Mouse (Mus musculus): ENCODE measurements around the gene Dcxr. TPM values are rescaled to one million over a fixed set of nuclear protein-coding genes. Genes with fewer than 3 reads are reported as not detected.
"Not testable (repeated sequence)": the region's sequence is repeated elsewhere in the genome, so short reads cannot be mapped to it uniquely, and the experiment has no call there.

Dcxr gene
- 11.2 and 13.7 TPM in 2 replicates for polyA plus RNA-seq (2014; fragmentation: Nextera tagmentation; extraction: Ambion mirVana)

DNA sequence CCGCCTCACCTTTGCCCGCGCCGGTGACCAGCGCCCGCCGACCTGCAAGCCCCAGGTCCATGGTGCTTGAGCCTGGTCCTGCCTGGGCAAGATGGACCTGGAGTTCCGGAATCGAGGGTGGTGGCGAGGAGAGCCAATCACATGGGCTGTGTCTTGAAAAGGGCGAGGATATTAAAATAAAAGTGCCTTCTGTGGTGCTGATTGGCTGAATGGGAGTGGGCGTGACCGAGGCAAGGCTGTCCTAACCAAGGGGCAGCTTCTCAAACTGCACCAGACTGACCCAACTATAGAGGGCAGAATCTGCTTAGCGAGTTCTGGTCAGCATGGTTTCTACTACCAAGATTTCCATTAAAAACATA is at the start of gene Dcxr:
Gene Dcxr, minus strand, starts transcription at position 113 of the 359 bp plus-strand sequence.
- Histone ChIP-seq H3K27me3 (replicated peaks; ENCODE audit: control insufficient read depth, insufficient read depth, low read length) (no peaks in the 10 kb centered on the region), H3K9me3 (replicated peaks; ENCODE audit: control insufficient read depth, low read length) (no peaks in the 10 kb centered on the region), H3K36me3 (ENCODE audit: control insufficient read depth, insufficient read depth, low read length) (0 out of 2 replicates have a peak, but pooled peaks cover 4% of the 10 kb centered on the region), H3K4me3 (ENCODE audit: low read depth, low read length) (peak within 1 kb of the TSS; percentile 46), H3K4me2 (ENCODE audit: low read length) (peak within 1 kb of the TSS; percentile 86), H3K27ac (ENCODE audit: low read depth, low read length) (no peak within 1 kb of the TSS), H3K9ac (ENCODE audit: low read length) (peak within 1 kb of the TSS; percentile 60), H3K4me1 (ENCODE audit: control insufficient read depth, insufficient read depth, low read length) (peaks cover 4% of the 10 kb centered on the region; the same call in 1 of the 2 replicates)
- ATAC-seq: peak; percentile 81
- WGBS: under 1% methylated on average over 14 of the region's 14 CpGs
- DNase-seq (ENCODE audit: low spot score): peak; percentile 83

DNA sequence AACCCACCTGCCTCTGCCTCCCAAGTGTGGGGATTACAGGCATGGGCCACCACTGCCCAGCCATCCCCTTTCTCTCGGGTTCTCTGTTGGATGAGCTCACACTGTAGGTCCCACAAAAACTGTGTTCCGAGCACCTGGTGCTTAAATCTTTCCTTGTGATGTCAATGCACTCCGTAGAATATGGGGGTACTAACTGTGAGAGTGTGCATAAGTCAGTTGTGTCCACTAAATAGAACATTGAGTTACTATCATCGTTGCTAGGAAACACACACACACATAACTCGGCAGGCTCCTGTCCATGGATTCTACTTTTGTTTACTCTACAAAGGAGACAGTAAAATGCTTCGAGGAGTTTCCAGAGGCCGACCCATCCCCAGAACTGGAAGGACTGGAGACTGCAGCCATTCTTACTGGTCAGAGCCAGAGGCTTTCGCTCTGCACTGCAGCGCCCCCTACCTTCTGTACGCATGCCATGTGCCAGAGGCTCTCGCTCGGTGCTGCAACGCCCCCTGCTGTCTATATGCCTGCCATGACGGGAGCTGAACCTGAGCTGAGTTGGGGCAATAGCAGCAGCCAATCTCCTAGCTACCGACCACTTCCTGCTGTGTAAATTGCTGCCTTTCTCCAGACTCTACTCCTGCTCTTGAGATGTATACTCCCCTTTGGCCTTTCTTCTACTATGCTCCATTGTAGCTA is 48.8 kb upstream of the Dcxr start:
- WGBS: 28% methylated on average over 15 of the region's 15 CpGs

DNA sequence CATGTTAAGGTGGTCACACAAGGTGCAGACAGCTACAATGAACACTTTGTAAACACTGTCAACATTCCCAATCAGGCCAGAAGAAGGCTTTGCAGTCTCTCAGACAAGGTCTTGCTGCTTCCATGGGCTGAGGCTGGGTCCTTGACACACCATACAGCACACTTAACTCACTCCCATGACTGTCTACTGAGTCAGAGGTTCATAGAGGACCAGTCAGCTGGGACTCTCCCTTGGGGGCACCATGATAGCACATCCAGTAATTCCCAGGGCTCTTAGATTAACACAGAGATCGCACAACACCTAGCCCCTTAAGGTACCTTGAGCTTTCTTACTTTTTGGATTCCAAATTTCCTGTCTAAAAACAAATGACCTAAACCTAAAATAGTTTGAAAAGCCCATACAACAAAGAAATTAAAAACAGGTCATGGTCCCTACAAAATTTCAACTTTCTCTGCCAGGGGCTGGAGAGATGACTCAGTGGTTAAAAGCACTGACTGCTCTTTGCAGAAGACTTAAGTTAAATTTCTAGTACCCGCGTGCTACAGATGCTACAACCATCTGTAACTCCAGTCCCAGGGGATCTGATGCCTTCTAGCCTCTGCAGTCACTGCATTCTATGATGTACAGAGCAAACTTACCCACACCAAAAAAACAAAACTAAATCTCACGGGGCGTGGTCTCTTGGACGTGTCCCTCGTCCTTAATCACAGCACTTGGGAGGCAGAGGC is 46.5 kb upstream of the Dcxr start:
- 87% methylated on average over 7 of the region's 7 CpGs for WGBS
- Histone ChIP-seq H3K9ac (ENCODE audit: low read length) (no peak overlapping the region), H3K27me3 (replicated peaks; ENCODE audit: control insufficient read depth, insufficient read depth, low read length) (no peaks in the 10 kb centered on the region), H3K27ac (ENCODE audit: low read depth, low read length) (no peak overlapping the region), H3K4me2 (ENCODE audit: low read length) (no peak overlapping the region), H3K4me3 (ENCODE audit: low read depth, low read length) (no peak overlapping the region), H3K36me3 (ENCODE audit: control insufficient read depth, insufficient read depth, low read length) (no peaks in the 10 kb centered on the region), H3K9me3 (replicated peaks; ENCODE audit: control insufficient read depth, low read length) (no peaks in the 10 kb centered on the region), H3K4me1 (ENCODE audit: control insufficient read depth, insufficient read depth, low read length) (no peaks in the 10 kb centered on the region)
- ATAC-seq (no peak), DNase-seq (ENCODE audit: low spot score) (no peak)

More for the DNA sequence above, 48.8 kb upstream of the Dcxr start:
- H3K9me3 ChIP-seq (replicated peaks; ENCODE audit: control insufficient read depth, low read length): no peaks in the 10 kb centered on the region
- DNase-seq (ENCODE audit: low spot score): peak; percentile 92
- H3K4me1 ChIP-seq (ENCODE audit: control insufficient read depth, insufficient read depth, low read length): no peaks in the 10 kb centered on the region
- no peak overlapping the region for H3K4me2 ChIP-seq (ENCODE audit: low read length)
- H3K4me3 ChIP-seq (ENCODE audit: low read depth, low read length): no peak overlapping the region
- peaks cover 9% of the 10 kb centered on the region for H3K36me3 ChIP-seq (ENCODE audit: control insufficient read depth, insufficient read depth, low read length)
- no peak overlapping the region for H3K9ac ChIP-seq (ENCODE audit: low read length)
- peak; percentile 90 for ATAC-seq
- H3K27me3 ChIP-seq (replicated peaks; ENCODE audit: control insufficient read depth, insufficient read depth, low read length): no peaks in the 10 kb centered on the region
- no peak overlapping the region for H3K27ac ChIP-seq (ENCODE audit: low read depth, low read length)

DNA sequence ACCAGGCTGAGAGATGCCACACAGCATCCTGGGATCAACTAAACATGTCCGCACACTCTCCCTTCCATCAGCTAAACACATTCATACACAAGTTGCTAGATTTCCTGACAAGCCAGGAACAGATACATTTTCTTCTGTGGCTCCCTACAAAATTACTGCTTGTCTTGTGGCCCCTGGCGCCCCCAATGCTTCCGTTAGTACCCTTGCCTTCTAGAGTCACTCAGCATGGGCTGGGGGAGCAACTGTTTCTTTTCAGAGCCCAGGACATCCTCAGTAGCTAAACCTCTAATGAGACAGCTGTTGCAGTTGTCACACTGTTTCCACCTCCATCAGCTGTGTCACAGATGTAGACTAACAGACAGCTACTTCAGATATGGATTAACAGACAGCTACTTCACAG is 45.7 kb upstream of the Dcxr start:
- Histone ChIP-seq H3K9ac (ENCODE audit: low read length) (no peak overlapping the region), H3K4me1 (ENCODE audit: control insufficient read depth, insufficient read depth, low read length) (no peaks in the 10 kb centered on the region), H3K36me3 (ENCODE audit: control insufficient read depth, insufficient read depth, low read length) (no peaks in the 10 kb centered on the region), H3K27ac (ENCODE audit: low read depth, low read length) (no peak overlapping the region), H3K27me3 (replicated peaks; ENCODE audit: control insufficient read depth, insufficient read depth, low read length) (no peaks in the 10 kb centered on the region), H3K4me3 (ENCODE audit: low read depth, low read length) (no peak overlapping the region), H3K4me2 (ENCODE audit: low read length) (no peak overlapping the region), H3K9me3 (replicated peaks; ENCODE audit: control insufficient read depth, low read length) (no peaks in the 10 kb centered on the region)
- DNase-seq (ENCODE audit: low spot score) (no peak), ATAC-seq (no peak)
- 81% methylated on average over 3 of the region's 3 CpGs for WGBS

DNA sequence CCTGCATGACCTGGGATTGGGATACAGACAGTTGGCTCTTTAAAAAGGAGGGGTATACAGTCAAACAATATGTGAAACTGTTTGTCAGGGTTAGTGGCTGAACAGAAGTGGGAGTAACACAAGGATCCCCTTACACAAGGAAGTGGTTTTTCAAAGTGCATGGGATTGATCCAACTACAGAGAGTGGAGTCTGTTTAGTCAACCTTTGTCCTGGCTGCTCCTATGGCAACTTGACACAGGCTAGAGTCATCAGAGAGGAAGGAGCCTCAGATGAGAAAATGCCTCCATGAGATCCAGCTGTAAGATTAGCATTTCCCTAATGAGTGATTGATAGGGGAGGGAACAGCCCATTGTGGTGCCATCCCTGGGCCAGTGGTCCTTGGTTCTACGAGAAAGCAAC is 41.1 kb upstream of the Dcxr start:
- Histone ChIP-seq H3K4me3 (ENCODE audit: low read depth, low read length) (no peak overlapping the region), H3K9me3 (replicated peaks; ENCODE audit: control insufficient read depth, low read length) (no peaks in the 10 kb centered on the region), H3K36me3 (ENCODE audit: control insufficient read depth, insufficient read depth, low read length) (no peaks in the 10 kb centered on the region), H3K27ac (ENCODE audit: low read depth, low read length) (no peak overlapping the region), H3K4me1 (ENCODE audit: control insufficient read depth, insufficient read depth, low read length) (no peaks in the 10 kb centered on the region), H3K27me3 (replicated peaks; ENCODE audit: control insufficient read depth, insufficient read depth, low read length) (no peaks in the 10 kb centered on the region), H3K4me2 (ENCODE audit: low read length) (no peak overlapping the region), H3K9ac (ENCODE audit: low read length) (no peak overlapping the region)
- DNase-seq (ENCODE audit: low spot score) (no peak), ATAC-seq (no peak)
- WGBS: 55% methylated on average over 1 of the region's 1 CpGs

DNA sequence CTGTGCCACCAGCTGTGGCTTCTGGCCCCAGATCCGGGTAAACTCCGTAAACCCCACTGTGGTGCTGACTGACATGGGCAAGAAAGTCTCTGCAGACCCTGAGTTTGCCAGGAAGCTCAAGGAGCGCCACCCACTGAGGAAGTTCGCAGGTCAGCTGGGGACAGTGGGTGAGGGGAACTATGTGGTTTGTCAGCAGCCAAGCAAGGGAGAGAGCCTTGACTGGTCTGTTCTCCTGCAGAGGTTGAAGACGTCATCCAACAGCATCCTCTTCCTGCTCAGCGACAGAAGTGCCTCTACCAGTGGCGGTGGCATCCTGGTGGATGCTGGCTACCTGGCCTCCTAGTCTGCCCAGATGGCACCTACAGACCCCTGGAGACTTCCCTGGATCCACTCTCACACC is 39.9 kb upstream of the Dcxr start:
- H3K27ac ChIP-seq (ENCODE audit: low read depth, low read length); H3K4me1 ChIP-seq (ENCODE audit: control insufficient read depth, insufficient read depth, low read length); H3K9ac ChIP-seq (ENCODE audit: low read length); H3K4me2 ChIP-seq (ENCODE audit: low read length); H3K27me3 ChIP-seq (replicated peaks; ENCODE audit: control insufficient read depth, insufficient read depth, low read length); ATAC-seq; DNase-seq (ENCODE audit: low spot score); H3K4me3 ChIP-seq (ENCODE audit: low read depth, low read length); H3K9me3 ChIP-seq (replicated peaks; ENCODE audit: control insufficient read depth, low read length); H3K36me3 ChIP-seq (ENCODE audit: control insufficient read depth, insufficient read depth, low read length): not testable (repeated sequence)
- 88% methylated on average over 5 of the region's 7 CpGs for WGBS

DNA sequence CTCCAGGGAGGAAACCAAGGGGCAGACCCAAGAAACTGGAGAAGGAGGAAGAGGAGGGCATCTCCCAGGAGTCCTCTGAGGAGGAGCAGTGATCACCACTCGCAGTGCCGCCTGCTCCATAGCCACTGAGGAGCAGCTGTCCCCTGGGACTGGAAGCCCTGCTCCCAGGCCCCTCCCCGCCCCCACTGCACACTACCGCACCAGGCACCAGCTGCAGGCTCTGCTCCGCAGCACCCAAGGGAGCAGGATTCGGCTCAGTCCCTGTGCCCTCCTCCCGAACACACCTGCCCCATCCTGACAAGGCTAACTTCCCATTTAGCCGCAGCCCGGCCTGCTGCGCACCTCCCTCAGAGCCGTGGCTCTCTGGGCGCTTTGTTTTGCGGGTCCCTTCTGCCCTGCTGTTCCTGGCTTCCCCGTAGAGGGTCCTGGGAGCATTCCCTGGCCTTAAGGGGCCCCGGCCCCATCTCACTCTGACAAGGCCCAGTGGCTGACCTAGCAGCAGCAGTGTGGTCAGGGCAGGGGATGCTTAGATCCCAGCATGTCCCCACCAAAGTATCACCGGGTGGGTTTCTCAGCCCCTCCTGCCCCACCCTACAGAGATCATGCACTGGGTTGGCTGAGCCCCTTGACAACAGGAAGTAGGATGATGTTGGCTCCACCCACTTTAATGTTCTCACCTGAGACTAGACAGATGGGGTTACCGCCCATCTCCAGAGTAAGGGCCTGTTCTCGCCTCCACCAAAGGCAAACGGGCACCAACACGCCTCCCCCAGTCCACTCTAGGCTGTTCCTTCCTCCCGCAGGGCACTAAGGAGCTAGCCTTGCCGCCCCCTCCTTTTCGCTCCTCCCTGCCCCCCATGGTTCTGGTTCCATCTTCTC is 36.3 kb upstream of the Dcxr start:
- not testable (repeated sequence) for H3K27me3 ChIP-seq (replicated peaks; ENCODE audit: control insufficient read depth, insufficient read depth, low read length); H3K36me3 ChIP-seq (ENCODE audit: control insufficient read depth, insufficient read depth, low read length); H3K9ac ChIP-seq (ENCODE audit: low read length); H3K4me3 ChIP-seq (ENCODE audit: low read depth, low read length); DNase-seq (ENCODE audit: low spot score); H3K9me3 ChIP-seq (replicated peaks; ENCODE audit: control insufficient read depth, low read length); H3K4me1 ChIP-seq (ENCODE audit: control insufficient read depth, insufficient read depth, low read length); H3K27ac ChIP-seq (ENCODE audit: low read depth, low read length); H3K4me2 ChIP-seq (ENCODE audit: low read length)
- 3% methylated on average over 5 of the region's 23 CpGs for WGBS
- 0 out of 2 replicates have a peak, but pooled peaks have one; percentile 34 for ATAC-seq

DNA sequence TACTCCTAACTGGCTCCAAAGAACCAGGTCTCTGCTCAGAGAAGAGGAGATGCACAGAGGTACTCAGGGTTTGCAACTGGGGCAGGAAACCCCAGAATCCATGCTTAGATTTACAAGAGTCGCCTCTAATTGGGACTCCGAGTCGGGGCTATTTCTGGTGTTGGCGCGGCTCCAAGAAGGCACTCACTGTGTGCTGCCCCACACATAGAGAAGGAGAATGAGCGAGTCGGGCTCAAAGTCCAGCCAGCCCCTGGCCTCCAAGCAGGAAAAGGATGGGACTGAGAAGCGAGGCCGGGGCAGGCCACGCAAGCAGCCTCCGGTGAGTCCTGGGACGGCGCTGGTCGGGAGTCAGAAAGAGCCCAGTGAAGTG is 35.6 kb upstream of the Dcxr start, which contains the start of gene Hmga1b:
Gene Hmga1b, plus strand, starts transcription at position 123 of the 370 bp plus-strand sequence.
- H3K4me2 ChIP-seq (ENCODE audit: low read length); ATAC-seq; H3K27ac ChIP-seq (ENCODE audit: low read depth, low read length); DNase-seq (ENCODE audit: low spot score); H3K27me3 ChIP-seq (replicated peaks; ENCODE audit: control insufficient read depth, insufficient read depth, low read length); H3K4me3 ChIP-seq (ENCODE audit: low read depth, low read length); H3K36me3 ChIP-seq (ENCODE audit: control insufficient read depth, insufficient read depth, low read length); H3K4me1 ChIP-seq (ENCODE audit: control insufficient read depth, insufficient read depth, low read length): not testable (repeated sequence)
- H3K9ac ChIP-seq (ENCODE audit: low read length): 0 out of 2 replicates have a peak within 1 kb of the TSS, but pooled peaks have one; percentile 17
- H3K9me3 ChIP-seq (replicated peaks; ENCODE audit: control insufficient read depth, low read length): peaks cover 13% of the 10 kb centered on the region; the same call in 1 of the 2 replicates
- 17% methylated on average over 12 of the region's 14 CpGs for WGBS

Measured in forebrain, embryonic 14.5 days (tissue).